Mouse (Mus musculus): Measurements from ENCODE around the gene Ube2dnl2. TPM values are rescaled to one million over a fixed set of nuclear protein-coding genes. Genes with fewer than 3 reads are reported as not detected.

Ube2dnl2 gene
- not detected in 2 replicates for polyA plus RNA-seq (2012)

DNA sequence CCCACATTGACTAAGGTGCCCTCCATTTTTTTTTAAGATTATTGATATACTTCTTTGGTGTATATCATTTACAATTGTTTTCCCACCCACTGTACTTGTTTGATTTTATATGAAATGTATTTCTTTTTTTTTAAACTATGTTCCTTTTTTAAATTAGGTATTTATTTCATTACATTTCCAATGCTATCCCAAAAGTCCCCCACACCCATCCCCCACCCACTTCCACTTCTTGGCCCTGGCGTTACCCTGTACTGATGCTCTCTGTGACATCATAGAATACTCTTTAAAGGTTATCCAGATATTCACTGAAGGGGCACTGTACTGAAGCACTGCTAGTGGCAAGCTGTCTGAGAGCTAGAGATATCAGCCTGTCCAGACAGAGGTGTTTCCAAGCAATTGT lies at the start of gene Ube2dnl2:
TSS of gene Ube2dnl2 (plus strand) at position 301 of the 400 bp plus-strand sequence.

GRCm38 (mm10) chrX:114904712-114905111 lies 2.7 kb upstream of the Ube2dnl2 start, which contains the start of gene Ube2dnl1:
Gene Ube2dnl1, plus strand, starts transcription at chrX:114905012.

Other genes starting within 250 kb of the Ube2dnl2 start
- not detected in 2 replicates for gene Ube2dnl1, start 2.6 kb upstream of the Ube2dnl2 start, polyA plus RNA-seq (2012)